Mouse (Mus musculus): ENCODE results near the gene Gm12695.

Gene Gm12695

DNA sequence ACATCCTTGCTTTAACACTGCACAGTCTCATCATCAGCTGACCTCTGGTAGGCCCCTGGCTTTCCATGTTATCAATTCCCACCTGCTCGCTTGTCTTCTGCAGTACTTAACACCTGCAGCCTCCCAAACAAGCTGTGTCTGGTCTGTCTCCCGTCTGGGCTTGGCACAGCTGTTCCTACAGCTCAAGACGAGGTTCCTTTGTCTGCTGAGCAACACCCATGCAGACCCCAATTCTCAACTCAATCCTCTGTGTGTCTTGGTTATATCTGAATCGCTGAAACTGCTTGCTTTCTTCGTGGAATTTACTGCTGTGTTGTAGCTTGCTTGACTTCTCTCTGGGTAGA, 86.8 kb downstream of the Gm12695 start:
- in situ Hi-C loops (cut with MboI, MseI): no loop called here

DNA sequence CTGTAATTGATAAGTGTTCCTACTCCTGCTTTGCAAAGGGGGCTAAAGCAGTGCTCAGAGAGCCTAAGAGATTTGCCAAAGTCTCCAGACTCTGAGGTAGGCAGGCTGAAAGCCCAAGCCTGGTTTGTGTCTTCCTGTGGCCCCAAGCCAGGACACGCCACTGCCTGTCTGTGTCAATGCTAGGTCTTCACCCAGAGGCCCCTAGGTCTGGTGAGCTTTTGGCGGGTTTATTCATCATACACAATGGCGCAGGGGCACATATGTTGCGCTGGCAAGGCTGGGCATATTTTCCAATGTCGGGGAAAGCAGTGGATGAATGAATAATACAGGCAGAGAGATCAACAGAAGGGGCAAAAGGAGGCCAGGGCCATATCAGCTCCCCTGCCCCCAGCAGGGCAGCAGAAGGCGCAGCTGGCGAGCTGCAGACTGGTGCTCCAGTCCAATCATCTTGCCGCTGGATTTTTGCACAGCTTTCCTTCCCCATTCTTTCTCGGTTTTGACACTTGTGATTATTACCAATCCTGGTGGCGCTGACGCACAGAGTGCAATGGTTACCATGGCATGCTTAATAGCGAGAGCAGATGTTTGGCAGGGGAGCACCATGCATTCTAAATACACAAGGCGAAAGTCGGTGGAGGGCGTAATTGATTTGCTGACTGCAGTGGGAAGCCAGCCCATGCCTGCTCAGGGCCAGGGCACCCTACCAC, 87.3 kb downstream of the Gm12695 start:
- in situ Hi-C loops (cut with MboI, MseI): no loop called here

DNA sequence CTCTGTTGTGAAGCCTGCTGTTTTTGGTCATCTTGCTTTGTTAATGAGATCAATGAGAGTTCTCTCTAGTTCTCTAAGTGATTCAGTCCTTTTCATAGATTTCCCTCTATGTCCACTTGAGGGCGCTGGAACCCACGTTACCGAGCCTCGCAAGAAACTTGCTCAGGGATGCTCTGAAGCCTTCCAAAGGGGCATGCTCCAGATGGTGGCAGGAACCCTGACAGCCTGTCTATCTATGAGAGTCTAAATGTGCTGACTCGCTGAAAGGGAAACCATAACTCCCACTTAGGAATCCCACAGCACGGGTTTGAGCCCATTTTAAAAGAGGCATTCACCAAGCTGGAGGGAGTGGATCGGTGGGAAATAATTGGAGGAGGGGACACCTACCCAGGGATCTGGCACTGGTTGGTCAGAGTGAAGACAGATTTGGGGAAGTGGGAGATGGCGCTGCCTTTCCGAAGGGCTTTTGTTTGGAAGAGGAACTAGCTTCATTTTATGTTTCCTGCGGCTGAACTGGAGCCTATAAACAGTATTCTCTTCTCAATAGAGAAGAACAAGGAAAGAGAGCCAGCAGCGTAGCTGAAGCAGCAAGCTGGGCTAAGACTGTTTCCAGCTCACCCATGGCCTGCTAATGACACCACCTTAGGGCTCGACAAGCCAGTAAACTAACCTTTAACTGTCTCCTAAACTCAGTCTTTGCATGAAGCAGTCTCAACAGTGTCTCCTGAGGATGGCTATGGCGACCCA, 88.2 kb downstream of the Gm12695 start:
- in situ Hi-C loops (cut with MboI, MseI): no loop called here

DNA sequence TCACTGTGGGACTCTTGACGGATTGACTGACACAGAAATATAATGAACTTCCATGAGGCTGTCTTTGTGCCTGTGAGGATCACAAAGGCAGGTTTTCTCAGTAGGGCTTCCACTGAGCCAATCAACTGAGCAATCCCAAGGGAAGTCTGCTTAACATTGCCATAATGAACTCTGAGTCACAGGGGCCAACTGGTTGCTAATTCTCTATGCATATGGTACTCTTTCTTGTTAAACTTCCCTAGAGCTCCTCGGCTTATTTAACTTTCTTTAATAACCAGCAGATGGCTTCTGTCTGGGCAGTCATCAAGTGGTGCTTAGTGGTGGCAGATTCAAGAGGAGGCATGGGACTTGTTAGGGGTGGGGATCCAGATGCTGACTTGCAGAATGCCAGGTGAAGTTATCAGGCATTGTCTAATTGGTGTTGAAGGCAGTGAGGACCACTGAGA, 97.6 kb downstream of the Gm12695 start:
- in situ Hi-C loops (cut with MboI, MseI): no loop called here

DNA sequence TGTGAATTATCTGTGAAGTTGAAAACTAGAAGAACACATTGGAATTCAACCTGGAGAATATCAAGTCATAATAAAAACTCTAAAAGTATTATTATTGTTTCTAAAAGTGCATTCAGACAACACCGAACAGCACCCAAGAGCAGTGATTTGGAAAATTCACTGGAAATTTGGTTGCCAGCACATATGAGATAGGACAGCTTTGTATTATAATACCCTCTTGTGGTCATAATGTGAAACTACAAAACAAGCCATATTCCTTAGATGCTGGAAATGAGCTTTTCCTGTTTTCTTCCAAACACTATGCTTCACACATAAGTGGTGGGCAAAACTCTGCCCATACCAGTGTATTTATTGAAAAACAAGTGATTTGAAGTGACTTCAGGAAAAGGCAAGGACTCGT, 101.5 kb downstream of the Gm12695 start:
- in situ Hi-C loops (cut with MboI, MseI): no loop called here

DNA sequence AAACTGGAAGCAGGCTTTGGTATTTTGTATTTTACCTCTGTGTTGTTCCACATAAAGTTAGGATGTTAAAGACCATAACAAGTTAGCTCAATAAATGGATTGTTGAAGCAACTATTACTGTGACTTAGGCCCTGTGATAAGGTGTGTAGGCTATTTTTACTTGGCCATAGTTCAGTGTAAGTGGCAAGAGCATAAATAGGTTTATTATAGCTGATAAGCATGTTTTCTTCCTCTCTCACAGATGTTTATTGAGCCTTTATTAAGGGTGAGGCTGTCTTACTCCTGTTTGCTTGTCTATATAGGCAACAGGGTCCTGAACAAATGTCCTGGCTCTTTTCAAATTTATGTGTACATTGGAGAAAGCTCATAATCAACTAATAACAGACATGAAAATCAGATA, 104.0 kb downstream of the Gm12695 start:
- in situ Hi-C loops (cut with MboI, MseI): no loop called here

DNA sequence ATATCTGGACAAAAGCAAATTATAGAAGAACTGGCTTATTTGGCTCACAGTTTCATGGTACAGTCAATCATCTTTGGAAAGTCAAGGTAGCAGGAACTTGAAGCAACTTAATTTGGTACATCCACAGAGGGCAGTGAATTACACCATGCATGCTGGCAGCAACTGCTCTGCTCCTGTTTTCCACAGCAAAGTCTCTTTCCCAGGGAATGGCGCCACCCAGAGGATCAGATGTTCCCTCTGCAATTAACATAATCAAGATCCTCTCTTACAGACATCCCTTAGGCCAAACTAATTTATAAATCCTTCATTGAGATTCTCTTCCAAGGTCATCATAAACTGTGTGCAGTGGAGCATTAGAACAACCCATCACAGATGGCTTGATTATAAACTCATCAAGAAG, 104.8 kb downstream of the Gm12695 start:
- in situ Hi-C loops (cut with MboI, MseI): no loop called here

Data from T-helper 1 cell (primary cell).